8 mouse cellular contexts compared by ENCODE assay signal in the genomic region with DNA sequence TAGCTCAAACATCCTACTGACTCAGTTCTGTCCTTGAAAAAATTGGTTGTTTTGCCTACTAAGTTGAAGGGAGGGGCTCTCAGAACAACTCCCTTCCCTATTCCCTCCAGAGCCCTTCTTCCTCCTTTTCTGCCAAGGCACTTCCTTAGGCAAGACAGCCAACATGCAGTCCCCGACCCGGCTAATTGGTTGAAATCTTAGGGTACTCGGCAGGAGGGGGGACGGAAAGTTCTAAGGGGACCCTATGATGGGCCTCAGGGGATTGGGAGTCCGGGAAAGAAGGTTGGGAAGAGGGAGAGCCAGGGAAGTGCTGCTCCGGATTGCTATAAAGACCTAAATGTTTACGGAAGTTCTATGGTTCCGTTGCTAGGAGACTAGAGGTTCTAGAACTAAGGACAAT. TPM values are rescaled to one million over a fixed set of nuclear protein-coding genes. Genes with fewer than 3 reads are reported as not detected.
DNase-seq lines count a peak whose midpoint lies in the region; ATAC-seq and TF ChIP-seq lines count a peak whose summit lies in the region.

No protein-coding gene starts in this region.

- peak overlapping the region; percentile 71 for H3K4me2 ChIP-seq in lung, embryonic 15.5 days
- H3K4me2 ChIP-seq in stomach, embryonic 14.5 days (replicated peaks; ENCODE audit: low read depth, low read length): peak overlapping the region; percentile 54

- no peak for TF ChIP-seq CTCF in bone marrow macrophage, adult 2 months (IDR thresholded peaks at IDR 0.05; ENCODE audit: low read depth, low read length)

- peak overlapping the region; percentile 76 for H3K4me3 ChIP-seq in bone marrow macrophage, adult 2 months (ENCODE audit: insufficient read depth, low read length)
- H3K4me3 ChIP-seq in lung, embryonic 15.5 days: peak overlapping the region; percentile 91
- H3K4me3 ChIP-seq in stomach, embryonic 14.5 days (ENCODE audit: low read depth, low read length): peak overlapping the region; percentile 100

- H3K27ac ChIP-seq in bone marrow macrophage, adult 2 months (ENCODE audit: insufficient read depth, low read depth, low read length): peak overlapping the region; percentile 97
- peak overlapping the region; percentile 27; the same call in 1 of the 2 replicates for H3K27ac ChIP-seq in lung, embryonic 15.5 days
- peak overlapping the region; percentile 96; the same call in 1 of the 2 replicates for H3K27ac ChIP-seq in stomach, embryonic 14.5 days (ENCODE audit: low read length)

- H3K27me3 ChIP-seq in lung, embryonic 15.5 days: no peaks in the 10 kb centered on the region
- H3K27me3 ChIP-seq in stomach, embryonic 14.5 days (ENCODE audit: control insufficient read depth, insufficient read depth, low read length): no peaks in the 10 kb centered on the region

- H3K9me3 ChIP-seq in lung, embryonic 15.5 days: no peaks in the 10 kb centered on the region
- H3K9me3 ChIP-seq in stomach, embryonic 14.5 days (ENCODE audit: control insufficient read depth, low read depth, low read length): no peaks in the 10 kb centered on the region

- no peak for TF ChIP-seq POLR2A in bone marrow macrophage, adult 2 months (IDR thresholded peaks at IDR 0.05; ENCODE audit: borderline replicate concordance, low read depth, low read length)

- peaks cover 10% of the 10 kb centered on the region for H3K4me1 ChIP-seq in bone marrow macrophage, adult 2 months (ENCODE audit: control insufficient read depth, insufficient read depth, low read length)
- peaks cover 17% of the 10 kb centered on the region for H3K4me1 ChIP-seq in lung, embryonic 15.5 days
- H3K4me1 ChIP-seq in stomach, embryonic 14.5 days (ENCODE audit: control insufficient read depth, insufficient read depth, low read length): peaks cover 4% of the 10 kb centered on the region; the same call in 1 of the 2 replicates

- 11% methylated on average over 8 of the region's 8 CpGs for WGBS in lung, embryonic 15.5 days
- 13% methylated on average over 8 of the region's 8 CpGs for WGBS in stomach, embryonic 14.5 days

- DNase-seq in heart, adult 11 months: peak; percentile 97
- DNase-seq in heart, postnatal 10 days: no peak
- peak; percentile 44 to 45 for DNase-seq in heart, postnatal 14 days
- DNase-seq in layer of hippocampus, adult 11-12 months (ENCODE audit: low spot score): no peak
- DNase-seq in frontal cortex, postnatal 36 days (ENCODE audit: low spot score in 2 of 2): no peak

- ATAC-seq in lung, embryonic 15.5 days (ENCODE audit: borderline replicate concordance, extremely low read depth, low FRiP score, low TSS enrichment): no peak
- ATAC-seq in stomach, embryonic 14.5 days (ENCODE audit: insufficient number of reproducible peaks, insufficient read depth, low FRiP score, low read depth): no peak; the same call in 1 of the 2 replicates

- peaks cover 24% of the 10 kb centered on the region; the same call in 1 of the 2 replicates for H3K36me3 ChIP-seq in lung, embryonic 15.5 days
- H3K36me3 ChIP-seq in stomach, embryonic 14.5 days (ENCODE audit: control insufficient read depth, insufficient read depth, low read length): peaks cover 25% of the 10 kb centered on the region

- H3K9ac ChIP-seq in lung, embryonic 15.5 days: peak overlapping the region; percentile 99; the same call in 1 of the 2 replicates
- 0 out of 2 replicates have a peak overlapping the region, but pooled peaks have one; percentile 98 for H3K9ac ChIP-seq in stomach, embryonic 14.5 days (replicated peaks; ENCODE audit: low read depth, low read length)

- intact Hi-C loops in heart, postnatal 10 days (cut with DNase I): loop anchor here (2.0 kb wide), 2 partner anchors 25 to 41 kb away; partner anchors contain the start of genes Pagr1a, Pagr1b and Sez6l2
- intact Hi-C loops in heart, postnatal 14 days (cut with DNase I): no loop called here

RNA-seq across cellular contexts. Expression of gene Cdipt, which starts 0.2 kb away (rescaled TPM):
- total RNA-seq in heart, postnatal 10 days (2021): 10 to 100 TPM; 73.8 to 82.0 TPM
- 112 and 118 TPM in 2 replicates for polyA plus RNA-seq in bone marrow macrophage, adult 2 months (2012; ENCODE audit: insufficient read depth, insufficient read length, missing spikeins)
- 10 to 100 TPM; 63.3 to 66.1 TPM for total RNA-seq in heart, postnatal 14 days (2021)
- 110 and 117 TPM in 2 replicates for polyA plus RNA-seq in lung, embryonic 15.5 days (2015; fragmentation: Nextera tagmentation; extraction: Ambion mirVana)
- polyA plus RNA-seq in stomach, embryonic 14.5 days (2014; fragmentation: Nextera tagmentation; extraction: Ambion mirVana): 96.8 and 106 TPM in 2 replicates

RNA-seq across cellular contexts. Expression of gene Cdiptos, which starts 0.4 kb away (rescaled TPM):
- under 1 TPM; 0.47 to 0.84 TPM for total RNA-seq in heart, postnatal 10 days (2021)
- polyA plus RNA-seq in bone marrow macrophage, adult 2 months (2012; ENCODE audit: insufficient read depth, insufficient read length, missing spikeins): 7.3 and 7.4 TPM in 2 replicates
- under 1 TPM; 0.45 to 0.59 TPM for total RNA-seq in heart, postnatal 14 days (2021)
- 1.3 and 2.1 TPM in 2 replicates for polyA plus RNA-seq in lung, embryonic 15.5 days (2015; fragmentation: Nextera tagmentation; extraction: Ambion mirVana)
- 1.6 and 2.8 TPM in 2 replicates for polyA plus RNA-seq in stomach, embryonic 14.5 days (2014; fragmentation: Nextera tagmentation; extraction: Ambion mirVana)

RNA-seq across cellular contexts. Expression of gene Sez6l2, which starts 25.1 kb away (rescaled TPM):
- total RNA-seq in heart, postnatal 10 days (2021): 10 to 100 TPM; 23.3 to 30.4 TPM
- 1.6 and 2.6 TPM in 2 replicates for polyA plus RNA-seq in bone marrow macrophage, adult 2 months (2012; ENCODE audit: insufficient read depth, insufficient read length, missing spikeins)
- 10 to 100 TPM; 14.2 to 17.2 TPM for total RNA-seq in heart, postnatal 14 days (2021)
- 0.16 and 0.89 TPM in 2 replicates for polyA plus RNA-seq in lung, embryonic 15.5 days (2015; fragmentation: Nextera tagmentation; extraction: Ambion mirVana)
- 2.9 and 3.6 TPM in 2 replicates for polyA plus RNA-seq in stomach, embryonic 14.5 days (2014; fragmentation: Nextera tagmentation; extraction: Ambion mirVana)

RNA-seq across cellular contexts. Expression of gene Asphd1, which starts 26.1 kb away (rescaled TPM):
- total RNA-seq in heart, postnatal 10 days (2021): not detected
- polyA plus RNA-seq in bone marrow macrophage, adult 2 months (2012; ENCODE audit: insufficient read depth, insufficient read length, missing spikeins): not detected in 2 replicates
- total RNA-seq in heart, postnatal 14 days (2021): under 1 TPM in 1 of 2 experiments, not detected in 1; 0.60 TPM
- polyA plus RNA-seq in lung, embryonic 15.5 days (2015; fragmentation: Nextera tagmentation; extraction: Ambion mirVana): 0.09 TPM in 1 of 2 replicates, not detected in the other
- 0.35 and 0.36 TPM in 2 replicates for polyA plus RNA-seq in stomach, embryonic 14.5 days (2014; fragmentation: Nextera tagmentation; extraction: Ambion mirVana)

RNA-seq across cellular contexts. Expression of gene Mvp, which starts 38.9 kb away (rescaled TPM):
- total RNA-seq in heart, postnatal 10 days (2021): 10 to 100 TPM; 45.3 to 50.1 TPM
- polyA plus RNA-seq in bone marrow macrophage, adult 2 months (2012; ENCODE audit: insufficient read depth, insufficient read length, missing spikeins): 95.9 and 96.2 TPM in 2 replicates
- total RNA-seq in heart, postnatal 14 days (2021): 10 to 100 TPM; 44.6 to 45.9 TPM
- 13.0 and 13.9 TPM in 2 replicates for polyA plus RNA-seq in lung, embryonic 15.5 days (2015; fragmentation: Nextera tagmentation; extraction: Ambion mirVana)
- polyA plus RNA-seq in stomach, embryonic 14.5 days (2014; fragmentation: Nextera tagmentation; extraction: Ambion mirVana): 11.4 and 12.4 TPM in 2 replicates

Comparison
In these comparisons a context has a peak if more than half of its experiments do, and no peak if none do; other contexts are left out.
1. DNase-seq: peak in heart, adult 11 months (single experiment) and heart, postnatal 14 days (2 of 2); none in heart, postnatal 10 days (0 of 2), layer of hippocampus, adult 11-12 months (single experiment) and frontal cortex, postnatal 36 days (0 of 2).
2. H3K27ac ChIP-seq: peak in every context shown above with its lines; median percentile 97 in bone marrow macrophage, adult 2 months; 96 in stomach, embryonic 14.5 days; 27 in lung, embryonic 15.5 days.
3. Peak in every context shown above with its lines, with median percentiles within 50 percentile points of each other: H3K4me3 ChIP-seq.